Mouse (Mus musculus) cortical plate, adult 2 months (tissue): ENCODE data around the gene Recql. TPM values are rescaled to one million over a fixed set of nuclear protein-coding genes. Genes with fewer than 3 reads are reported as not detected.
"Not testable (repeated sequence)": the region's sequence is repeated elsewhere in the genome, so short reads cannot be mapped to it uniquely, and the experiment has no call there.

ENCODE experiments used
- H3K27ac ChIP-seq: fragments of 200-500 bp; 2 replicates; pipeline ENCODE4 v1.5.1; 2012; ENCODE audit warnings: low read length, control low read depth, inconsistent platforms; ENCODE audit not compliant: insufficient read depth
- H3K4me1 ChIP-seq: fragments of 200-500 bp; 2 replicates; pipeline ENCODE4 v1.6.1; 2011; ENCODE audit warnings: low read length; ENCODE audit not compliant: control insufficient read depth, insufficient read depth
- H3K4me3 ChIP-seq: fragments of 200-500 bp; 2 replicates; pipeline ENCODE4 v1.5.1; 2011; ENCODE audit warnings: mild to moderate bottlenecking, low read length, control low read depth; ENCODE audit not compliant: insufficient read depth
- CTCF ChIP-seq: fragments of 200-500 bp; IDR thresholded peaks from 2 replicates; pipeline ENCODE4 v1.5.1; 2011; ENCODE audit warnings: mild to moderate bottlenecking, control low read depth, low read length; ENCODE audit not compliant: insufficient read depth; ENCODE audit errors: extremely low read depth
- POLR2A ChIP-seq: fragments of 200-500 bp; IDR thresholded peaks from 2 replicates; pipeline ENCODE4 v1.6.1; 2011; ENCODE audit warnings: mild to moderate bottlenecking, low read length, control low read depth; ENCODE audit not compliant: insufficient read depth; ENCODE audit errors: extremely low read depth
- polyA plus RNA-seq: library from polyadenylated mRNA; depleted of rRNA; stranded (reverse); fragments of >200 nt; gene quantifications from 2 replicates; pipeline ENCODE4 v1.2.3, GENCODE M21; 2012

Gene Recql
- polyA plus RNA-seq, 1 experiment = 15.3 TPM

DNA sequence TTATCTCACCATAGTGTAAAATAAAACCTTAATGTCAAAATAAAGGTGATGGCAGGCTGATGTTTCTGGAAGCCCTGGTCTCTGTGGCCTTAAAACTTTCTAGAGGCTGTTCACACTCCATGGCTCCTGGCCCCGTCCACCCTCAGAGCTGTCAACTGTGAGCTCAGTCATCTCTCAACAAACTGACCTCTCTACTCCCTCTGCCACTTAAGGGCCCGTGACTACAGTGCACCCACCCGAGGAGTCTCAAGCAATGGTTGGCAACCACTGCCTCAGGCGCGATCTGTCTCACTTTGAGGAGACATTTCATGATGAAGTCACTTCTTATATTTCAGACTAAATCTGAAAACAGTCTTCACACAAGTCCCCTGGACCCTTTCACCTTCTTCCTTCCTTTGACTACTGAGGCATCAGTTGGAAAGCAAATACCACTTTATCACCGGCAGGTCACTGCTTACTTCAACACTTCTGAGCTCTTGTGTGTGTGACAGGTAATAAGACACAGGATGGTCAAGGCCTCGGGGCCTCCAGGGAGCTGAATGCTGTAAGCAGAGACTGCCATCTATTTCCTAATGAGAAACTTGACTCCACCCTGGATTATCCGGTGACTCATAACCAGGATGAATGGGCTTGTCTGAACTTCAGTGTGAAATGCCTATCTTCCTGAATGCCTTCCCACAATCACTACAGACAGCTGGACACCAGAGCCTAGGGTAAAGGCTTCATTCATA is 21.0 kb downstream of the Recql start:
- TF ChIP-seq CTCF (no peak), POLR2A (no peak)
- Histone ChIP-seq H3K4me3 (no peak overlapping the region), H3K4me1 (no peaks in the 10 kb centered on the region), H3K27ac (no peak overlapping the region)

DNA sequence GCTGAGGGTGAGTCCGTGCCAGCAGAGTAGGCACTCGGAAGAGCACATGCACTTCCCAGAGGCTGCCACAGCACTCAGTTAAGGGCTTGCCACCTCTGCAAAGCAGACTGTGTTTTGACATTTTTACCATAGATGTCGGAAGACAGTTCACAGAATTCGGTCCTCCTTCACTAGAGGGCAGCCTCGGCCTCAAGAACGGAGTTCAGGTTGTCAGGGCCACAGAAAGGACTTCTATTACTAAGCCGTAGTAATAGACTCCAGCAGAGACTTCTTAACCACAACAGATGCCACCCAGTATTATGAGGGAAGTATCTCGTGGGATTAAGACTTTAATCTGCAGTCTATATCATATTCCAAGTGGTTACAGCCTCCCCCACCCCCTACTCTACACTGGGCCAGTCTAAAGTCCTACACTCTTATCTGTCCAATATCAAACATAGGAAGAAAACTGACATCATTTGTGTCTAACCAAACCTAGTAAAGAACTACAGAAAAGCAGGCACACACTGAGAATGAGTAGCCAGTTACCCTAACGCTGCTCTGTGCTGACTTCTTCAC is 23.8 kb downstream of the Recql start:
- Histone ChIP-seq H3K4me1 (no peaks in the 10 kb centered on the region), H3K27ac (no peak overlapping the region), H3K4me3 (no peak overlapping the region)
- TF ChIP-seq CTCF = peak; percentile 48
- TF ChIP-seq POLR2A = no peak

DNA sequence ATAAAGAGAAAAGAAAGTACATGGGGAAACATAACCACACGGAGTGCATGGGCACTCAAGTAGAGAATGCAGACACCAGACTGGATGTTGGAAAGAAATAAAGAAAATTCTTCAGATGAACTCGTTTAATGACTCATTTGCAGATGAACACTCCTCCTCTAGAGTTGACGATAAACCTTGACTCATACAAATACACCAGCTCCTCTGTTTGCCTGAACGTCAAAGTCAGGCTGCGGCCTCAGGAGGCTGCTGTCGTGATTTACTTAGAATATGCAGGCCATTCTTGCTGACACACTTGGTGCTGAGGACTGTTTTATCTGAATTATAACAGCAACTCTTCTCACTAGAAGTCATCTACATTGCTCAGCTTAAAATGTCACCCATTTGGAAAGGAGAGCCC is 24.9 kb downstream of the Recql start:
- TF ChIP-seq POLR2A = no peak
- TF ChIP-seq CTCF = no peak
- Histone ChIP-seq H3K4me3 (no peak overlapping the region), H3K27ac (no peak overlapping the region), H3K4me1 (no peaks in the 10 kb centered on the region)

DNA sequence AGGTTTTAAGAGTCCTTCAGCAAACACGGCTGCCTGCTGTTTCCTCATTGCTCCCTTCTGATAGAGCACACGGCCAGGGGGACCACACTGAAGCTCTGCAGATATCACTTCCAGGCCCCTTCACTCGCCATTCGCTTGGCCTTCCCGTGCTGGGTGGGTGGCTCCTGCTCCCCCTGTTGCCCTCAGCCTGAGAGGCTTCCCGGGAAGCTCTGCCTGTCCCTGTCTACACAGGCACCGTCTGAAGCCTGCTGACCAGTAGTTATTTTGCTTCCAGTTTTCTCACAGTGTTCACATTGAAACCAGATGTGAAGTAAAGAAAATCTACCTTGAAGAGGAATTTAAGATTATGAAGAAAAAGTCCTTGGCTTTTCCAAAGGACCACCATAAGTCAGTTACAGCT is 29.8 kb downstream of the Recql start:
- Histone ChIP-seq H3K27ac (no peak overlapping the region), H3K4me3 (no peak overlapping the region), H3K4me1 (no peaks in the 10 kb centered on the region)
- no peak for TF ChIP-seq POLR2A
- no peak for TF ChIP-seq CTCF

DNA sequence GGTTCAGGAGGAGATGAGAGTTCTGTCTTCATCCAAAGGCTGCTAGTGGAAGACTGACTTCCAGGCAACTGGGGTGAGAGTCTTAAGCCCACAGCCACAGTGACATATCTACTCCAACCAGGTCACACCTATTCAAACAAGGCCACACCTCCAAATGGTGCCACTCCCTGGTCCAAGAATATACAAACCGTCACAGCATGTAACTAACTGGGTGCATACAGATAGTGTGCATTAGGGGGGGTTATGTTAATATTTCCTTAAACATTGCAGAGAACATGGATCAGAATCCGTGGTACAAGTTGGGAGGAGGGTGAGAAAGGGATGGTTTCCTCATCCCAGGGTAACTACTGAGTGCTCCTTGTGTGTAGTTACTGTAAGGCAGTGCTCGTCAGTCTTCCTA is 34.8 kb downstream of the Recql start:
- H3K27ac ChIP-seq, H3K4me1 ChIP-seq, H3K4me3 ChIP-seq: not testable (repeated sequence)

DNA sequence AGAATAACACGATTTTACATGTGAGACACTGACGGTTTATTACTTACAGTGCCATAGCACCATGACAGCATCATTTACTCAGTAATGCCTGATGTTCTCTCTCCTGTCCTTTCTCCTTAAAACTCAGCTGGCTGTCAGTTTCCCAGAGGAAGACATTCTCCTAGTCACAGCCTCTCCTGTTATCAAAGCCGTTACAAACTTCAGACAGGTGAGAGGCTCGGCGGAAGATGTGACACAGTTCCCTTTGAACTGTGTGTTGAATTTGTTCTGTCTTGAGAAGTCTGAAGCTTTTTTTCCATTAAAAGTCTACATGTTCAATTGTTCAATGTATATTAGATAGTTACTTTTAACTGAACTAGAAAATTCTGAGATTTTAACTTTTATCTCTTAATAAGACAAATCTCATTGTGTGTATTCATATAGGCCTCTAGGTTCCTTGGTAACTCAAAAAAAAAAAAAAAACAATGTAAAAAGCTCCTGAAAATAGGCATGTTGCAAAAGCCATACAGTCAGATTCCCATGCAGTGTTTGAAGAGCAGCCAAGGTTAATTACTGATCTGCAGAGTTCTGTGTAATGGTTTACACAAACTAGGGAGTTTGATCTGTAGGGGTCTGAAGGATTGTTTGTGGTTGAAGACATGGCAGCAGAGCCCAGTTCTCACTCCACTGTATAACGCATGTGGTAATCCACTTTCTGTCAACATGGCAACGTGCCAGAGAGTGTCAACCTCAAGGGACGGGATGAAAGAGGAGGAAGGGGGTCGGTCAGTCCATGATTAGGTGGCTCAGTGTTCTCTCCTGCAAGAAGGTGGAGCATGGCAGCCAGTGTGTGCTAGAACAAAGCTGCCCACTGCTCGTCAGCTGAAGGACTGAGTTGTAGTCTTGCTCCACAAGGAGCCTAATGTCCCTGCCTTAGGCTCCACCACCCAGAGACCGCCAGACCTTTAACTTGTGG is 39.2 kb downstream of the Recql start:
- no peak overlapping the region for H3K4me3 ChIP-seq
- H3K4me1 ChIP-seq = 0 out of 2 replicates have a peak, but pooled peaks cover 1% of the 10 kb centered on the region
- TF ChIP-seq POLR2A (no peak), CTCF (no peak)
- no peak overlapping the region for H3K27ac ChIP-seq

- Histone ChIP-seq H3K4me3 (peak overlapping the region; percentile 67), H3K27ac (no peak overlapping the region), H3K4me1 (0 out of 2 replicates have a peak, but pooled peaks cover 1% of the 10 kb centered on the region)
- no peak for TF ChIP-seq POLR2A
Measured at GRCm38 (mm10) chr6:142346181-142347110, 40.4 kb downstream of the Recql start.

- Histone ChIP-seq H3K4me1 (0 out of 2 replicates have a peak, but pooled peaks cover 1% of the 10 kb centered on the region), H3K4me3 (peak within 1 kb of the TSS; percentile 67), H3K27ac (peak within 1 kb of the TSS; percentile 84)
- TF ChIP-seq CTCF (no peak), POLR2A (peak; percentile 46; the same call in 1 of the 2 replicates)
Measured at GRCm38 (mm10) chr6:142345440-142346038, 41.3 kb downstream of the Recql start, which contains the start of gene Pyroxd1. Gene Pyroxd1, plus strand, starts transcription at chr6:142345654.

DNA sequence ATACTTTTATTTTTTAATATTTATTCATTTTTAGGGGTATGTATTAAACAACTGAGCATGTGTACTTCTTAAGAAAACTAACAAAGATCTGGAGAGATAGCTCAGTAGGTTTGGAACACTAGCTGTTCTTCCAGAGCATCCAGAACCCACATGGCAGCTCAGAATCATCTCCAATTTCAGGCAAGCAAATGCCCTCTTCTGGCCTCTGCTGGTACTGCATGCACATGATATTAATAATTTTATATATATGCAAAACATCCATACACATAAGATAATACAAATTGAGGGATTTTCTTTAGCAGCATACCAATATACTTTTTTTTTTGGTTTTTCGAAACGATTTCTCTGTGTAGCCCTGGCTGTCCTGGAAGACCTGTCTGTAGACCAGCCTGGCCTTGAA is 43.3 kb downstream of the Recql start:
- Histone ChIP-seq H3K27ac (no peak overlapping the region), H3K4me3 (no peak overlapping the region), H3K4me1 (0 out of 2 replicates have a peak, but pooled peaks cover 1% of the 10 kb centered on the region)
- TF ChIP-seq POLR2A (no peak), CTCF (peak; percentile 56)
